Mouse (Mus musculus): ENCODE results near the gene Zfp983.
"Not testable (repeated sequence)": the region's sequence is repeated elsewhere in the genome, so short reads cannot be mapped to it uniquely, and the experiment has no call there.

Gene Zfp983

DNA sequence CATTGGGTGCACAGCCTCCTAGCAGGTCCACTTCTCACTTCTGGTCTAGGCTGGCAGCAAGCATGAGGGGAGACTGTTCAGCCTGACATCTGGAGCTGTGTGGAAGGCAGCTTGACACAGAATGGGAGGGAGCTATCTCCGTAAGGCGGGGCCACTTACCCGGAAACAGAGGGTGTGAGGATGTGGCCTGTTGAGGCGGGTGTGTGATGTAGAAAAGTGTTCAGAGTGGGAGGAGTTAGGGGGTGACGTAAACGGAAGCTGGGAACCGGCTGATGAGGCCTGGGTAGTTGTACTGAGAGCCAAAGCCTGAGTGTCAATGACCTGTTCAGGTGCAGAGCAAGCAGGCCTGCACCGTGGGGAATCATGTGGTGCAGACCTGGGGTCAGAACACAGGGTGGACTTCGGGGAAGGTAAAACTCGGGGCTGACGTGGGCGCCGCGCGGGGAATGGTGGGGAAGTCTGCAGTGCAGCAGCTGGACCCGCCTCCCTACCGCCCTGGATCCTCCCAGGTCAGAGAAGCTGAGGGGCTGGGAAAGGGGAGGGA, at the start of gene Zfp983:
Gene Zfp983, plus strand, starts transcription at position 261 of the 544 bp plus-strand sequence.
- peak; percentile 90 for DNase-seq

- no peak for DNase-seq
Observed at GRCm38 (mm10) chr17:21616356-21616755, 34.1 kb upstream of the Zfp983 start.

DNA sequence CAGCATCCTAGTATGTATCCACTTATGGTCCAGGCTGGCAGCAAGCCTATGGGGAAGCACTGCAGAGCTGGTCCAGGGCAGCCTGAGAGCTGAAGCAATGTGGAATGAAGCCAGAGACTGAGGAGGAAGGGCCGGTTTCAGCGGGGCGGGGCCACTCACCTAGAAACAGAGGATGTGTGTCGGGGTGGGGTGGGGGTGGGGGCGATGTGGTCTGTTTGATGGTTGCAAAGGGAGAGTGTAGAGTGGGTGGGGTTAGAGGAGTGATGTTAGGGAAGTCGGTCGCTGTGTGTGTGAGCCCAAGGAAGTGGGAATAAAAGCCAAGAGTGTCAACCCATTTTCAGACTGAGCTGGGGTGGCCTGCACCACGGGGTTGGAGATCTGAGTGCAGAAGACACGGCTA, 33.1 kb upstream of the Zfp983 start:
- DNase-seq: peak; percentile 24

DNA sequence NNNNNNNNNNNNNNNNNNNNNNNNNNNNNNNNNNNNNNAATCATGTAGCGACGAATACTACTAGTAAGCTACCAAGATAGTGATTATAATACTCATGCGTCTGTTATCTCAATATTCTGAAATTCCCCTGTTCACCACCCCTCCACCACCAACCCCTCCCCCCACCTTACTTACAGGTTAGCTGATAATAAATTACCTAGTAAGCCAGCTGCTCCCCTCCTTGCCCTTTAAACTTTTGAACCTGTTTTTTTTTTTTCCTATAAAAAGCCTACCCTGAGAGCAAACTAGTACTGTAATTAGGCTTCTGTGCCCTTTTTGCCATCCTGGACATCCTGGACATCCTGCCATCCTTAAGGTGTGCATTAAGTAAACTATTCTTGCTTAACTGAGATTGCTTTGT, 26.8 kb upstream of the Zfp983 start:
- DNase-seq: no peak

DNA sequence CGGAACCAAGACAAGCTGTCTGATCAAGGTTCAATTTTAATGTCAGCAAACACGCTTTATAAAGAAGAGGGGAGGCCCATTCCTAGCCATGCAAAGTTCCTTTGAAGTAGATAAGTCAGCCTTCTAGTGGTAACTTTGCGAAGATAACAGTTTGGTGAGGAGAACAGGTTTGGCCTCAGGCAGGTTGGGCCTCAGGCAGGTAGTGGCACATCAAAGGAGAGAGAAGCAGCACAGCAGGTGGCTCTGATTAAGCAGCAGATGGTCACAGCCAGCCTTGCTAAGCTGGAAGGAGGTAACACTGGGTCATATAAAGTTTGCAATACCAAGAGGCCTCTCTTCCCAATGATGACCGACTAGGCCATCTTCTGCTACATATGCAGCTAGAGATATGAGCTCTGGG, 14.7 kb upstream of the Zfp983 start:
- DNase-seq: not testable (repeated sequence)

- DNase-seq: no peak
Observed at GRCm38 (mm10) chr17:21648791-21649190, 1.6 kb upstream of the Zfp983 start.

- DNase-seq: peak; percentile 45
Observed at GRCm38 (mm10) chr17:21649936-21650335, 488 bp upstream of the Zfp983 start.

DNA sequence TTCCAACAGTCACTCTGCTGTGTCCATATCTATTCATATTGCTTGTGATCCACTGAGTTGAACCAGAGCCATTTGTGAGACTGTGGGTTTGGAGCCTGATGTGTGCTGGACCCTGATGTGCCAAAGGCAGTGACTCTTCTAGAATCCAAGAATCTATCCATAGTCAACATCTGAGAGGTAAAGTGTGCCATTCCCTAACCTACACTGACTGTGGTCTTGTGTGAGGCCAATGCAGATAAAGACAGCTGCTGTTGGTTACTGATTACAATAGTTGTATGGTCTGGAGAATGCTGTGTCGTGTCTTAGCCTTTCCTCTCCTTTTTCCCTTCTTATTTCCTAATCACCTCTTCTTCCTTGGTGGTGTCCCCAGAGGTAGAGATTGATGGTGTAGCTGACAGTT, 28.4 kb downstream of the Zfp983 start:
- not testable (repeated sequence) for DNase-seq

DNA sequence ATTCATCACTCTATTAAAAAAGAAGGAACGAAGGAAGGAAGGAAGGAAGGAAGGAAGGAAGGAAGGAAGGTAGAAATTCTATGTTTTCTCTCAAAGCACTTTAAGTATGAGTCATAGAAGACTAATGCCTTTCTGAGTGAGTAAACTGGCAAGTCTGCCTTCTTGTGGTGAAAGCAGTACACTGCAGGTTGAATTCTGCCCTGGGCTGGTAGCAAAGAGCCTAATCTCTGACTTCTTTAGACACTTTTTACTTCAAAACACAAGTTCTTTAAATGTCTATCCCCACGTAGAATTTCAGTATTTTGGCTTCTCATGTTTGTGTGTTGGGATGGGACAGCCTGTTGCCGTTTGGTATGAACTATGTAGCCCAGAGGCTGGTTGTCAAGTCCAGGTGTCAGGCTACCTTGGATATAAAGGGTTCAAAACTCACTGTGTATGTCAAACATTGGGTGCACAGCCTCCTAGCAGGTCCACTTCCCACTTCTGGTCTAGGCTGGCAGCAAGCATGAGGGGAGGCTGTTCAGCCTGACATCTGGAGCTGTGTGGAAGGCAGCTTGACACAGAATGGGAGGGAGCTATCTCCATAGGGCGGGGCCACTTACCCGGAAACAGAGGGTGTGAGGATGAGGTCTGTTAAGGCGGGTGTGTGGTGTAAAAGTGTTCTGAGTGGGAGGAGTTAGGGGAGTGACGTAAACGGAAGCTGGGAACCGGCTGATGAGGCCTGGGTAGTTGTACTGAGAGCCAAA, 29.0 kb downstream of the Zfp983 start:
- peak; percentile 93 for DNase-seq

DNA sequence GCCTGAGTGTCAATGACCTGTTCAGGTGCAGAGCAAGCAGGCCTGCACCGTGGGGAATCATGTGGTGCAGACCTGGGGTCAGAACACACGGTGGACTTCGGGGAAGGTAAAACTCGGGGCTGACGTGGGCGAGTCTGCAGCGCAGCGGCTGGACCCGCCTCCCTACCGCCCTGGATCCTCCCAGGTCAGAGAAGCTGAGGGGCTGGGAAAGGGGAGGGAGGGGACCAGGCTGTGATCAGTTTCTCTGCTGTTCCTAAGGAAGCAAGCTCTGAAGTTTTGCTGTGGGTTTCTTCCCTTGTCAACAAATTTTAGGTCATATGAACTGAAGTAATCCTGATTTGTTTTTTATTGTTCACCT, 29.6 kb downstream of the Zfp983 start:
- not testable (repeated sequence) for DNase-seq

DNA sequence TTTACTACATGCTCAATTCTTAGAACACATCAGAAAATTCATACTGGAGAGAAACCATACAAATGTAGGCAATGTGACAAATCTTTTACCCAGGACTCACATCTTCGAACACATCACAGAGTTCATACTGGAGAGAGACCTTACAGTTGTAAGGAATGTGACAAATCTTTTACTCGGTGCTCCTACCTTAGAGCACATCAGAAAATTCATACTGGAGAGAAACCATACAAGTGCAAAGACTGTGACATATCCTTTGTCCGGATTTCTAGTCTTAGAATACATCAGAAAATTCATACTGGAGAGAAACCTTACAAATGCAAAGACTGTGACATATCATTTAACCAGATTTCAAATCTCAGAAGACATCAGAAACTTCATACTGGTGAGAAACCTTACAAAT, 41.1 kb downstream of the Zfp983 start, which contains the start of gene Gm10226:
Gene Gm10226, plus strand, starts transcription at position 301 of the 400 bp plus-strand sequence.
- DNase-seq: no peak

GRCm38 (mm10) chr17:21693342-21693741, 42.9 kb downstream of the Zfp983 start:
- no peak for DNase-seq

- DNase-seq: no peak
Observed at GRCm38 (mm10) chr17:21696073-21696472, 45.6 kb downstream of the Zfp983 start.

DNA sequence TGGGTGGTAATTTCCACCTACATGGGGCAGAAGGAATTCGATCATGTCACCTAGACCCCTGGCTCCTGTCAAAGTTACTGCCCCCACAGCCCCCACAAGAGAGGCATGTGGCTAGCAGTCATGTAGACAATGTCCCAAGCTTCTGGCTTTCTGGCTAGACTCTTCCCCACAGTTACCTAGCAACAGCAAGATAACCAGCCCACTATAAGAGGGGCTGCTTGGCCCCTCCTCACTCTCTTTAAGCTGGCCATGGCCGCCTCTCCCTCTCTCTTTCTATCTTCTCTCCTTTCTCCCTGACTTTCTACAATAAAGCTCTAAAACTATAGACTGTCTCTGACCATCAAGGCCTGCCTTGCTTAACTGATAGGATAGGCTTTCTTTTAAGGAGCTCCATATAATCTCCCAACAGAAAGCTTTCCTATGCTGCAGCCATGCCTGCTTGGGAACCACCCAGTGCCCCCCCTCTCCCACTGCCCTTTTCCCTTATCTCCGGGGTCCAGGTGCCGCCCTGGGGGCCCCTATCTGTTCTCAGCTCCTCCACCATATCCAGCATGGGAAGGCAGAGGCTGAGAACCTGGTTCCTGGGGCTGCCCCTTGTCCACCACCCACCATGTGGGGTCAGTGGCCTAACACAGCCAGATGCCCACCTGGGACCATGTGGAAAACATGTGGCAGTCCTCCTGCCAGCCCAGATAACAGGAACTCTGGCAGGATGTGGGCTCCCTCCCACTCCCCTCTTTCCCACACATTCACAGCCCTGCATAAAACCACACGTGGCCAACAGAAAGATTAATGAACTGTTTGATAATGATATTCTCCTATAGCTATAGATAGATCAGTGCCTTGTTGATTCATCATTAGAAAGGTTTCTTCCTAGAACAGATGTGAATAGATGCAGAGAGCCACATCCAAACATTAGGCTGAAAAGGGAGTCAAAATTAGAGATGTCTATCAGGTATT, 52.1 kb downstream of the Zfp983 start:
- DNase-seq: no peak

DNA sequence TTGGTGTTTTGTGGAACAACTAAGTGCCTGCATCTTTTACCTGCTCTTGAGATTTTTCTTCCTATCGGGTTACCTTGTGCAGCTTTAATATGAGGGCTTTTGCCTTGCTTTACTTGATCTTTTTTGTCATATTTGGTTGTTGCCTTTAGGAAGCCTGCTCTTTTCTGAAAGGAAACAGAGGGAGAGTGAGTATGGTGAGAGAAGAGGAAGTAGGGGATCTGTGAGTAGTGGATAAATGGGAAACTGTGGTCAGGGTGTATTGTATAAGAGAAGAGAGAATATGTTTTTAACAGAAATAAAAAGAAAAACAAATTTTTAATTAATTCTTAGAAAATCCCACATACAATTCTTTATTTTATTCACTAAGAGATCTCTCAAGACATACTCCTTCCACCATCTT, 53.0 kb downstream of the Zfp983 start:
- no peak for DNase-seq

DNA sequence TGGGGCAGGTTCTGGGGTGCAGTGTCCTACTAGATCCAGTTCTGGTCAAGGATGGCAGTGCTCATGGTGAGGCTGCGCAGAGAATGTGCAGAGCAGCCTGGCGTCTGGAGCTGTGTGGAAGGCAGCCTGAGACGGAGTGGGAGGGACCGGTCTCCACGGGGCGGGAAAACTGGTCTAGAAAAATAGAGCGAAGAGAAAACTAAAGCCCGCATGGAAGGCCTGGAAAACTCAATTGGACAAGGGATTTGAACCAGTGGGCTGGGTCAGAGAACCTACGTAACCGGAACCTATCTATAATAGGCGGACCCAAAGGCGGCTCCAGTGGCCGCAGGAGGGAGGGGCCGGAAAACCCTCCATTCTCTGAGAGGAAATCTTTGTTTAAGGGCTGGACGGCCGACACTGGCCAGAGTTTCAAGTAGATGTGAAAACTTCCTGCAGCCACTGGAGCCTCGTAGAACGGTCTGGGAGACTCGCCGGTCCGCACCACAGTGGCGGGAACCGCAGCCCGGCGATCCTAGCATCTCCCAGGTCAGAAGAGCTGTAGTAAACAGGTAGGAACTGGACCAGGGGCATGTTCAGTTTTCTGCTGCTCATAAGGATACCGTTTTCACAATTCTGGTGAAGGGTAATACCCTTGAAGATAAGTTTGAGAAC, 57.0 kb downstream of the Zfp983 start, which contains the start of gene Zfp760:
Gene Zfp760, plus strand, starts transcription at position 399 of the 654 bp plus-strand sequence.
- peak; percentile 46 for DNase-seq

DNA sequence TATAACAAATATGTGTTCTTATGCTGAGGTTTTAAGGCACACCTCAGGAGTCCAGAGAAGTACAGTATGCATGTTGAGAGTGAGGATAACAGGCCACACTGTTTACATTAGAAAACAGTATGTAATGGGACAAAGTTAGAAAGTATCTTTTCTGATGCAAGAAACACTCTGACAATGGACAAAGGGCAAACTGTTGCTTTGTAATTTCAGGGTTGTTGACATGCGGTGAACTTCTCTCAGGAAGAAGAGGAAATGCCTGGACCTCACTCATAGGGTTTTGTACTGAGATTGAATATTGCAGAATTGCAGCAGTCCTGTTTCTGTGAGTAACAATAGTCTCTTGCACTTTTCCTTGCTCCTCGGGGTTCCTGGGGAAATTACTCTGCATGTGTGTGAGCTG, 58.0 kb downstream of the Zfp983 start:
- no peak for DNase-seq

Measured in thymus, postnatal 14 days (tissue).